Mouse (Mus musculus): ENCODE data around the gene Ntn5.
A peak's percentile ranks its signal among the peaks of the same experiment; 100 is the strongest.

The Ntn5 gene

DNA sequence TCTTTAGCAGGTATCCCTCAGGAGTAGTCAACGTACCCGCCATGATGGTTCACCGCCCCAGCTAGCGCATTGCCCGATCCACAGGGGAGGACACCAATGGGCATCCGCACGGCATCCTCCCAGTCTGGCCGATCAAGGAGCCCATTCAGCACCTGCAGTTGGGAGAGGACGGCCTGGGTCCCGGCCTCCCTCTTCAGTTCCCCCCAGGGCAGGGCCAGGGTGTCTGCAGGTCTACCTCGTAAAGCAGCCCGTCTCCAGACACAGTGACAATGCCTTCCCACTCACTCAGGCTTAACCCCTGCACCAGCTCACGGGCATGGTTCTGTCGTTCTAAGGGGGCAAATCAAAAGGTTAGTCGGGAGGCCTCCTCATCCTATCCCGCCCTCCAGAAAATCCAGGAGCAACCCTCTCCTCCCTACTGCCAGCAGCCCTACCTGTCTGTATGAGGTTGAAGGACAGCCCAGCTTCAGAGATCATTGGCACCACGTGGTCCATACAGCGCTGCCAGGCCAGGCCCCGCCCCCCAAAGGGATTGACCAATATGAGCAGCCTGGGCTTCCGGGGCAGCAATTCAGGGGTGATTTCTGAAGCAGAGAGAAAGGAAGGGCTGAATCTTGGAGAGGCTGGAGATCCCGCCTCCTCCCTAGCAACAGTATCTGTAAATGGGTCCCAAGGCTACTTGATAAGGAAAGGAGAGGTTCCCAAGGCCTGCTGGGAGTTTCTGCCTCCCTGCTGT is 28.4 kb downstream of the Ntn5 start:
- DNase-seq (ENCODE audit: low read depth, low spot score) = no peak

DNA sequence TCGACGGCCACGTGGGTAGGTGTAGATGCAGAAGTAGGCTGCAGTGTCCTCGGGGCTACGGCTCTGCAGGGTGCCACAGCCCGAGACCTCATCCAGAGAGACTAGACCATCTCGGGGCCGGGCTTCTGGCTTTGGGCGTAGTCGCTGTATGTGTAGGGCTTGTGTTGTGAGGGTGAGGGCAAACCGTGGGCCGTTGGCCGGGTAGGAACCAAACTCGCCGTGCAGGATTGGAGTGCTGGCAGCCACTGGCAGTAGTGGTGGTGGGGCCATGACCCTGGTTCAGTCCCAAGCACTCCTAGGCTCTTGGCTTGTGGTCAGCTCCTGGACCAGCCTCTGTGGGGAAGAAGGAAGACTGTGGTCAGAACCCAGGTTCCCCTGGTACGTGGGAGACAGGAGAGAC is 29.6 kb downstream of the Ntn5 start:
- DNase-seq (ENCODE audit: low read depth, low spot score) = no peak

DNA sequence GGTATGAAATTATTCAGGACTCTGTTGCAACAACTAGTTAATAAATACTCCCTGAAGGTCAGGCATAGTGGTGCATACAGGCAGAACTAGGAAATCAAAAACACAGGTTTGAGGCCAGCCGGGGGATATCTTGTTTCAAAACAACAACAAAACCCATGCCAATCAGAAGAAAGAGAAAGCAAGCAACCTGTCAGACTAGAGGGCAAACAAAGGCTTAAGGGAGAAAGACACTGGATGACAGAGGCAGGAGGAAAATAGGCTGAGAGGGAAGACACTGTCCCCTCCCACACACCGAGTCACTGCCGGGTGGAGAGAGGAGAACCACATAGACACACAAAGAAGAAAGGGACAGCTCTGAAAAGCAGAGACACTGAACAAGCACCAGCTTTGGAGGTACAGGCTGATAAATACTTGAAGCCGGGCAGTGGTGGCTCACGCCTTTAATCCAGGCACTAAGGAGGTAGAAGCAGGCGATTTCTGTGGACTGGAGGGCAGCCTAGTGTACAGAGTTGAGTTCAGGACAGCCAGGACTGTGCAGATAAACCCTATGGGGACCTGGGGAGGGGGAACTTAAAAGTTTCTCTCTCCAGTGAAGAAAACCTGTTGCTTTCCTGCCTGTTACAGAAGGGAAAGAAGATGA is 30.2 kb downstream of the Ntn5 start:
- DNase-seq (ENCODE audit: low read depth, low spot score) = no peak

DNA sequence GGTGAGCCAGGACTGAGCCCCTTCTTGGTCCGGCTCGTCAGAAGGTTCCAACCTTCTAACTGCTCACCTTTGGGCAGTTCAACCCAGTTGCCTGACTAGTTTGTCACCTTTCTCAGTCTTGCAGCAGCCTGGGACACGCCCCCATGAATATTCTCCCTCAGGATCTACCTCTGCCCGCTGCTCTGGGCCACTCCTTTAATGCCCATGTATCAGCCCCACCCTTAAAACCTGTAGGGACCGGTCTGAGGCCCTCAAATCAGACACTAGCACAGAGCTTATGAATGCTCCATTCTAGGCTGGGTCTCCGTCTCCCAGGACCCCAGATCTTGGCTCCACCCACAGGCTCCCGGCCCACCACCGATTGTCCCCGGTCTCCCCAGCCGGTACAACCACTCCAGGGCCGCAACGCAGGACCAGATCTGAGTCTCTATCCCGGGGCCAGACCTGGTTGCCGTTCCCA is 30.8 kb downstream of the Ntn5 start:
- DNase-seq (ENCODE audit: low read depth, low spot score) = no peak

DNA sequence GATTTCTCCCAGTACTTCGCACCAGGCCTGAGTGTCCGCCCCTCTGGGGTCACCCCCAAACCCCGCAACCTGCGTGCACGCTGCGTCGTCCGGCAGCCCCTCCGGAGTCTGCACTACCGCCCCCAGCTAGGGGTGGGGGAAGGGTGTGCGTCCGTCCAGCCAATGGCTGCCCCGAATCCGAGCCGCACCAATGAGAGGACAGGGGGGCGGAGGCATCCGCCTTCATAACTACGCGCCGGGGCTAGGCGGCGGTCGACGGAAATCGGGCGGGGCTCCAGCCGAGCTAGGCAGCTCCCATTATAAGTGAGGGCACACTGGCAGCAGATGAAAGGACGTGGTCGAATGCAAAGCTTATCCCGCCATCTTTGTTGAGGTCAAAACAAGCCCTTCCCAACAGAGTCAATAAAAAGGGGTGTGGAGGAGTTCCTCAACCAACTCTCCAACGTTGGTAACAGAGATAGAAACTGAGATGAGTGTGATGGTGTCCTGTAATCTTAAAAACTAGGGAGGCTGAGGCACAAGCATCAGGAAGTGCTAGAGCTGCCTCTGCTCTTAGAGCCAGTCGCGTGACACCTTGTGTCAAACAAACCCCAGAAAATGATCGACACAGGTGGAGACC is 31.4 kb downstream of the Ntn5 start, which contains the start of gene Rpl18:
Gene Rpl18, plus strand, starts transcription at position 368 of the 619 bp plus-strand sequence.
- DNase-seq (ENCODE audit: low read depth, low spot score) = peak; percentile 92

DNA sequence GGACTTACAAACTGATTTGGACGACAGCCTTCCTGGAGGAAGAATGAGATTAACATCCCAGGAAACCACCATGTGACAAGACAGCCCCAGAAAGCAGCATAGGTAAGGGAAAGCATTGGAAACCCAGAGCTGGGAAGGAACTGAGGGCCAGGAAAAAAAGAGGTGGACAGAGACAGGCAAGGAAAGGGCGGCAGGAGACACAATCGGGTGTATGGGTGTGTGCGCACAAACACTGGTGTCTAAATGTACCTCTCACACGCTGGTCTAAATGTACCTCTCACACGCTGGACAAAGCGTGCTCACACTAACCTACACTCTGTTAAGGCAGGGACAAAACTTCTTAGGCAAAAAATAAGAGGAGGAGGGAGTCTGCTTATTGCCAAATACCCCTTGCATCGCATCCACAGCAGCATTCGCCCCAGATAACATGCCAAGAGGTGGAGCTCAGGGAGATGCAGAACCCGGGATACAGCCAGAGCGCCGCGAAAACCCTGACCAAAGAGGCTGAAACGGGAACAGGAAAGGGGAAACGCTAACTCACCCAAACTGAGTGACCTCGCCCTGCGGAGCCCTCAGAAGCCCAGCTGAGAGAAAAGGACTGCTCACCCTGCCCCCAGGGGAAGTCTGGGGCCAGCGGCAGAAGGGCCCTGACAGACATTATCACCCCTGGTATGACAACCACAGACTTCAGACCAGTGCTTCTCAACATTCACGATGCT is 32.1 kb downstream of the Ntn5 start:
- no peak for DNase-seq (ENCODE audit: low read depth, low spot score)

DNA sequence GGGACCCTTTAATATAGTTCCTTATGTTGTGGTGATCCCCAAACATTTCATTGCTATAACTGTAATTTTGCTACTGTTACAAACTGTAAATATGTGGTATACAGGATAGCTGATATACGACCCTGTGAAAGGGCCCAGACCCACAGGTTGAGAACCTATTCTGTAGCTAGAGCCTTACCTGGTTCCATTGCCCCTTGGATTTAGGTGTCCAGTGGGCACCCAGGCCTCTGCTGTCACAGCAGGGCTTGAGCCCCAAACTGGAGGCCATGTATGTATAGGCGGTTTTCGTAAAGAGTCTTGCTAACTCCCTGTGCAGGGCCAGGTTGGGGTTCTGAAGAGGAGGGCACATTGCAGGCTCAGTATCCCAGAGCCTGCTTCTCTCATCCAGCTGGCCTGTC is 32.6 kb downstream of the Ntn5 start:
- no peak for DNase-seq (ENCODE audit: low read depth, low spot score)

DNA sequence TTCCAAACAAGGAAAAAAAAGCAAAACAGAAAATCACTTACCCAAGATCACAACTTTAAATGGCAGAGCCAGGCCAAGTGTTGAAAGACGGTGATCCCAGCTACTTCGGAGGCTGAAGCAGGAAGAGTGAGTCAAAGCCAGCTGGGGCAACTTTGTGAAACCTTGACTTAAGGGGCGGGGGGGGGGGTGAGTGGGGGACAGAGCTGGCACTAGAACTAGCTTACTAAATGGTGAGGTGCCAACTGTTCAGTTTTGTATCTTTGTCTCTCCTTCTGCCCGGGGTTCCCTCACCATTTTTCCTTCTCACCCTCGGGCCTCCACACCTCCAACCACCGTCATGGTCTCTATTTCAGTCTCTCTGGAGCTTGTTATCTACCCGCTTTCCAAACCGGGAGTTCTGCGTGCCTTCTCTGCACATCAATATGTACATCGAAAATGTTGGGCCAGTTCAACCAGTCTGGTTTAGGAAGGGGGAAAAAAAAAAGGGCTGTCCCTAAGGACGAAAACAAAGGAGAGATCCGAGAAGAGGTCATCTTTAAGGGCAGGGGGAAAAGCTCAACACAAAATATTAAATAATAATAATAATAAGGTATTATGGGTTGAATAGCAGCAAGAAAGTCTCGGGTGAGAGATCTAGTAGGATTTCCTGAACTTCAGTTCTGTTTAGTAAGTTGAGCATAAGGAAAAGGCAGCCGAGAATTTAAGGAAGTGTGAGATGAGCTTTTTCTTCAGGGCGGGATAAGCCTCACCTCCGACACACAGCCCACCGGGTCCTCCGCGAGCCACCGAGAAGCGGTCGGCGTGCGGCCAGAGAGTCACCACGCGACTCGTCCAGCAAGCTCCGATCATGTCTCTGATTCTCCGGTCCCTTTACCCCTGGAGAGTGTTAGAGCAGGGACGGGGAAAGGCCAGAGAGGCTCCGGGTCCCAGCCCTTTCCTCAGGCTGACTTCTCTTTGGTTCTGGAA is 33.4 kb downstream of the Ntn5 start:
- DNase-seq (ENCODE audit: low read depth, low spot score) = no peak

DNA sequence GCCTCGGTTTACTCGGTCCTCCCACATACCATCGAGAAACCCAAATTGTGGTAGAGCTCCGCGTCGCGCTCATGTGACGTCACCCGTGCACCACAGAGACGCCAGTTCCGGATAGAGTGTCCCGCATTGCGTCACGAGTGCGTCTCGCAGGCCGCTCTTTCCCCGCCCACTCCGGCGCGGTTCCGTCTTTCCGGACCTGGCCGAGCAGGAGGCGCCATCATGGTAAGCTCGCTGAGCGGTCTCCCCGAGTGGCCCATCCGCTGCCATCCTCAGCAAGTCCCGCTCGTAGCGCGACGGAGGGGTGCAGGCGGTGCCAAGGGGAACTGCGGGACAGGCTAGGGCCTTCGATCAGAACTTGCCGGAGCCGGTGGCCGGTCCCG is 34.1 kb downstream of the Ntn5 start, which contains the start of gene Sphk2:
Gene Sphk2, minus strand, starts transcription at position 85 of the 380 bp plus-strand sequence.
- peak; percentile 99 for DNase-seq (ENCODE audit: low read depth, low spot score)

DNA sequence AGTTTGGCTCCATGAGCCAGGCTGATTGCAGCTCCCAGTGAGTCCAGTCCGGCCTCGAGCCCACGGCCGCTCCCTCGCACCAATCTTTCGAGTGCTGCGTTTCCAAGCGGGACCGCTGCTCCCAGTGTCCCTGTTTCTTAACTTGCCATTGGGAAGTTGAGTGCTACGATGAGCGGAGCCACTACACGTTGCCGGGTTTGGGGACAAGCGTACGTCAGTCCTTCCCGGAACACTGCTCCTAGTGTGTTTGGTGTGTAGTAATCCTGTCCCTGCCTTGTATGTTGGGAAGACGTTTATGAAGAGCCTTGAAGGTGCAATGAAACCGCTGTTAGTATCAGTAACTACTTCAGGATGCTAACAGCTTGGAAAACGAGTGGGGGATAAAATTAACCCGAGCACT is 34.5 kb downstream of the Ntn5 start:
- no peak for DNase-seq (ENCODE audit: low read depth, low spot score)

DNA sequence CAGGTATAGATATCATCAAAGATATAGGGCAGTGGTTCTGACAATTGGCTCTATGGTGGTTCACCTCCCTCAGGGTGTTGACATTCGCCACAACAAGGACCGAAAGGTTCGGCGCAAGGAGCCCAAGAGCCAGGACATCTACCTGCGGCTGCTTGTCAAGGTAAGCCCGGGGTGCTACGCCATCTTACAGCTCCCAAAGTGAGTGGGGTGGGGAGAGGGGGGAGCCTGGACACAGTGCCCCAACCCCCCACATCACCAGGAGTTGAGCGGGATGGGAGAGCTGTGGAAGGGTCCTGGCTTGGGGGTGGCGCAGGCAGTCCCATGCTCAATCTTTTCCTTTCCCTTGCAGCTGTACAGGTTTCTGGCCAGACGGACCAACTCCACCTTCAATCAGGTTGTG is 35.4 kb downstream of the Ntn5 start:
- DNase-seq (ENCODE audit: low read depth, low spot score) = no peak

DNA sequence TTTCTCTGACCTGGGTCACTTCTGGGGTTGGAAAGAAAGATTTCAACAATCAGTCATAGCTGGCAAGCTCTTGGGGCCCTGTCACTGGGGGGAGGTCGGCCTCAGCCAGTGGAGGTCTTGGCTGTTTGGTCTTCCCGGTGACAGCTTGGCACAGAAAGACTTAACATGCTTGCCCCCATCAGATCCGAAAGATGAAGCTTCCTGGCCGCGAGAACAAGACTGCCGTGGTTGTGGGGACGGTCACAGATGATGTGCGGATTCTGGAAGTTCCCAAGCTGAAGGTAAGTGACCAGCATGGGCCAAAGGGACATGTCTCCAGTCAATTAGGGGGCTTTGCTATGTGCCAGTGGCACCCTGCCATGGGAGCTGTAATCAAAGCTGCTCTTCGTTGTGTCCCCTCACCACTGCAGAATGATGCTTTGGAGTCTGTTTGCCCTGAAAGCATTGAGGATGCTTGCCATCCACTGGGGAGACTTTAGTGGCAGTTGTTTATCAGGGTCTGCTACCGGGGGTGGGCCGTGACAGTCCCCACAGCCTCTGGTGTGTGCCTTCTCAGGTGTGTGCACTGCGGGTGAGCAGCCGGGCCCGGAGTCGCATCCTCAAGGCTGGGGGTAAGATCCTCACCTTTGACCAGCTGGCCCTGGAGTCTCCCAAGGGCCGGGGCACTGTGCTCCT is 36.1 kb downstream of the Ntn5 start:
- DNase-seq (ENCODE audit: low read depth, low spot score) = no peak

DNA sequence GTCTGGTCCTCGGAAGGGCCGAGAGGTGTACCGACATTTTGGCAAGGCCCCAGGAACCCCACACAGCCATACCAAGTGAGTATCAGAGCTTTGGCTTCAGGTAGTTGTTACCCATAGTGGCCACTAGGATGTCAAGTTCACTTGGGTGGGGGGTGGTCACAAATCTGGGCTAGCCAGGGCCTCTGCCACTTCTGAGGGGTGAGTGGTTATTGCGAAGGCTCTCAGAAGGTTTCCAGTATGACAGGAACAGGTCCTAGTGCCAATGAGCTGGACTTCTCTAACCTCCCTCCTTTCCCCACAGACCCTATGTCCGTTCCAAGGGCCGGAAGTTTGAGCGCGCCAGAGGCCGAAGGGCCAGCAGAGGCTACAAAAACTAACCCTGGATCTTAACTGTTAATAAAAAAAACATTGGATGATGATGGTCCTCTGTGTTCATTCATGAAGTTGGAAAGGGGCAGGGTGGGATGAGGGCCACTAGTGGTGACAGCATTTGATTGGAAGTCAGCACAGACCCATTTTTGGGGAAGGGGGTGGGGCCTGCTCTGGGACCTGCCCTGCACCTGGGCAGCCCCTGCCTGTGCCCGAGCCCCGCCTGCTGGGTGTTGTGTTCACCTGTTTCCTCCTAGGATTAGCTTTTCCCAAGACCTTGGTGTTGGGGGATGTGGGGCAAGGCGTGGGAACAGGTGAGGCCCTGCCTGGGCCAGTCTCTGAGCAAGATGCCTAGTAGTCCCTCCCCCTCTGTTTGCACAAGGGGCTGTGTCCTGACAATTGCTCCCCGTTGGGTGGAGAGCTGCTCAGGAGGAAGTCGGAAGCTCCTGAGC is 36.8 kb downstream of the Ntn5 start, which contains the start of gene Fam83e:
Gene Fam83e, plus strand, starts transcription at position 800 of the 821 bp plus-strand sequence.
- DNase-seq (ENCODE audit: low read depth, low spot score) = no peak

DNA sequence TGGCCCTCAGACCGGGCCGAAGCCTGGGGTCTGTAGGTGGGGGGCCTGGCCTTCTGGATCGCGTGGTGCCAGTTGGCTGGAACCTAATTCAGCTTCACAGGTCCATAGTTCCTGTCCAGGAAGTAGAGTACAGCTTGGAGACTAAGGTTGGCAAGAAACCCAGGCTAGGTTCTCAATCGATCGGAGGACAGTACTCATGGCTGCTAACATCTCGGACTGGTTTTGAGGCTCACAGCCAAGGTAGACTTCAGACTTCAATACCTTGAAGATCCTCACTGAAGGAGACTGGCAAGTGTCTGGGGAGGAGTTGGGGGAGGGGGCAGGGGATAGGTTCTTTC is 37.4 kb downstream of the Ntn5 start:
- DNase-seq (ENCODE audit: low read depth, low spot score) = no peak

DNA sequence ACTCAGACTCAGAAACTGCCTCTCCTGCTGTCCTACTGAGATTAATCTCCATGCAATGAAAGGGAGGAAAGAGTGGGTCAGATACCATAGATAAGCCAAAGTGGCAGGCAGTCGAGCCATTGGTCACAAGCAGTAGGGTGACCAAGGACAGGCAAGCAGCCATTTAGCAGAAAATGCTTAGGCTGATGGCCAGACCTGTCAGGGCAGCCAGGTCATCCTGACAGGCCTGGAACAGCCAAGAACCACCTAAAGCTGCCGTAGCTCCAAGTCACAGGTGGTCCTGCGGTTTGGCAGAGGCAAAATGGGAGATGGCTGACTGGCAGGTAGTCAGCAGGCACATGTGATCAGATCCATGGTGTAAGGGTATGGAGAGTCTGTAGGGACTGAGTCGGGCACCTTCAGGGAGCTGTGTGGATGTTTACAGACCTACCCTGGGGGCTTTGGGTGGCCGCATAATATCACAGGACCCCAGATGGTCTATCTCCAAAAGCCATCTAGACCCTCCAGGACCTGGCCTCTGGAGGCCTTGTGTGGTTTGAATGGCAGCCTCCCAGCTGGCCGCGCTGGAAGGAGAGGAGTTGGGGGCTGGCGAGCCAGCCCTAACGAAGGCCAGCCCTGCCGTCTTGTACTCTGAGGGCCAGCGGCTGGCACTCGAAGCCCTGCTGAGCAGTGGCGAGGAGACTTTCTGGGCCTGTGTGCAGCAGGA is 38.0 kb downstream of the Ntn5 start:
- no peak for DNase-seq (ENCODE audit: low read depth, low spot score)

DNA sequence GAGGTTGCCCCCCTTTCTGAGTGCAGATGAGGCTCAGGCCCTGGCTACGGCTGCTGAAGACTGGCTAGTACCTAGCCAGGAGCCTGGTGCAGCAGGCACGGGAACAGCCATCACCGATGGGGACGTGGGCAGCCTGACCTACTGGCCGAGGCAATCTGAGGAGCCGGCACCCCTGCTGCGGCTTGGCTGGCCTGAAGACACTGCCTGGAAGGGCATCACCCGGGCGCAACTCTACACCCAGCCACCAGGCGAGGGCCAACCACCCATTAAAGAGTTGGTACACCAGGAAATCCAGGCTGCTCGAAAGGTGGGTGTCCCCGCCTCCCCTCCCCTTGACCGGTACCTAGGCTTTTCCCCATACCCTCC is 38.5 kb downstream of the Ntn5 start:
- DNase-seq (ENCODE audit: low read depth, low spot score) = no peak

DNA sequence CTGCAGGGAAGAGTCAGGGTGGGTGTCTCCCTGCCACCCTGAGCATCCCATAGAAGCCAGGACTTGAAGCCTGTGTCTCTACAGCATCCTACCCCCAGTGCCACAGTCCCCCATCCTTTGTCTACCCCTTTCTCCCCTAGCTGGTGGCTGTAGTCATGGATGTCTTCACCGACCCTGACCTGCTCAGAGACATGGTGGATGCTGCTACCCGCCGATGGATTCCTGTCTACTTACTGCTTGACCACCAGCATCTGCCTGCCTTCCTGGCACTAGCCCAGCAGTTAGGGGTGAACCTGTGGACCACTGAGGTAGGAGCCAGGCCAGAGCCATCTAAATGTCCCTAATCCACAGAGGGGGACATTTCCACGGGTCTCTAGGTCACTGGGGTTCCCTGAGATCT is 39.5 kb downstream of the Ntn5 start:
- DNase-seq (ENCODE audit: low read depth, low spot score) = no peak

DNA sequence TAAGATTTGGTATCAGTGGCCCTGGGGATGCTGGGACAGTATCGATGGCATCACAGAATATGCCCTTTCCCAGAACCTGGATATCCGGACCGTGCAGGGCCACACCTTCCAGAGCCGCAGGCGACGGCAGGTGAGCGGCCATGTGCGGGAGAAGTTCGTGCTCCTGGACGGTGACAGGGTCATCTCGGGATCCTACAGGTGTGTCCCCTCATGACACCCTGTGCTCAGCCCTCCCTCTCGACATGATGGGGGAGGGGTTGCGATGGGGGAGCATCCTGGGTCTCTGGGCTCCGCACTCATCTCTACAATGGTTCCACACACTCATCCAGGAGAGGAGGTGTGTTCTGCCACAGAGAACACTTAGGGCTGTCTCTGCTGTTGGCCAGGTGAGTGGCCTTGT is 40.0 kb downstream of the Ntn5 start:
- no peak for DNase-seq (ENCODE audit: low read depth, low spot score)

DNA sequence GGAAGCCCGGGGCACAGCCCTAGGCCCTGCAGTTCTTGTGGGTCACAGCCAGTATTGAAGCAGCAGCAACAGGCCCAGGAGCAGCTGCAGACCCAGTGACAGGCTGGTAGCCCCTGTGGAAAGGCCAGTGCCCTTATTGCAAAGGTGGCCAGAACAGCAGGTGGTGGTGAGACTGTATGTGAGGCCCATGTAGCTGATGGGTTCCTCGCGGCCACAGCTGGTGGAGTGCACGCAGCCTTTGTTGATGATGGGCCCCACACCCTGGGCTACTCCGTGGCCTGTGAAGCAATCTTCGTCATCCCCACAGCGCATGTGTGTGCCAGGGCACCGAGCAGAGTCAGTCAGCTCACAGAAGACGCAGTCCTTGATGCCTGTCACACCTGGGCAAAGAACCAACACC is 41.3 kb downstream of the Ntn5 start:
- no peak for DNase-seq (ENCODE audit: low read depth, low spot score)

Measured in embryo, embryonic 11.5 days (tissue).